Comparison of ENCODE assay signal across 27 mouse cellular contexts in the genomic region with DNA sequence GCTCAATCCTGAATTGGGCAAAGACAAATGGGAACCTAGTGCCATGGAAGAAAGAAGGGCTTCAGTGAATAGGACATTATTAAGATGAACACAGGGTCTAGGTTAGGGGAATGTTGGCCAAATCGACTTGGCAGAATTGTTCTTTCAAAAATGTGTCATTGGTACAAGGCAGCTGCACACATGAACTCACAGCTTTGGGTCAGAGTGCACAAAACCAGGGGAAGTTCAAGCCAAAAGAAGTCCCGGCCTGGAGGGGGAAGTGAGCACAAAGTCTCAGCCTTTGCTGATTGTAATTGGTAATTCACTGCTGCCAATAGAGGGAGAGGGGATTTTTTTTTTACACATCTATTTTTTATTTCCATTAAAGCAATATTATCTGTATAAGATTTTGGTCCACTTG. TPM values are rescaled to one million over a fixed set of nuclear protein-coding genes. Genes with fewer than 3 reads are reported as not detected.
A peak's percentile ranks its signal among the peaks of the same experiment; 100 is the strongest.
DNase-seq lines count a peak whose midpoint lies in the region; ATAC-seq lines count a peak whose summit lies in the region.
"Had no signal": no experiment of that assay in that cellular context is flagged by ENCODE, and none has a peak within 500 bp of the region (broad histone marks: within the 10 kb centered on the region; RNA-seq: fewer than 3 reads in every experiment).

No protein-coding gene starts in this region.

- no peak overlapping the region for H3K4me2 ChIP-seq in midbrain, embryonic 12.5 days (replicated peaks)
- H3K4me2 ChIP-seq in midbrain, embryonic 11.5 days: no peak overlapping the region
- H3K4me2 ChIP-seq in lung, embryonic 16.5 days (ENCODE audit: low read depth, low read length): no peak overlapping the region
- no peak overlapping the region for H3K4me2 ChIP-seq in forebrain, embryonic 11.5 days (ENCODE audit: low read depth, low read length, severe bottlenecking)
- H3K4me2 ChIP-seq: heart, embryonic 11.5 days; intestine, embryonic 15.5 days; liver, embryonic 12.5 days had no signal

- peak overlapping the region; percentile 20; the same call in 1 of the 2 replicates for H3K27ac ChIP-seq in midbrain, embryonic 12.5 days (replicated peaks)
- no peak overlapping the region for H3K27ac ChIP-seq in midbrain, embryonic 11.5 days (ENCODE audit: low read depth, low read length)
- H3K27ac ChIP-seq in lung, embryonic 16.5 days (ENCODE audit: low read length): no peak overlapping the region
- H3K27ac ChIP-seq in forebrain, embryonic 11.5 days (ENCODE audit: low read depth, low read length): no peak overlapping the region
- H3K27ac ChIP-seq: embryonic facial prominence, embryonic 10.5 days; hindbrain, embryonic 10.5 days; intestine, embryonic 15.5 days; layer of hippocampus, adult 2 months; liver, embryonic 12.5 days; macrophage had no signal

- no peak for ATAC-seq in midbrain, embryonic 12.5 days (ENCODE audit: low FRiP score, low read depth)
- no peak for ATAC-seq in midbrain, embryonic 11.5 days (ENCODE audit: low FRiP score)
- ATAC-seq in lung, embryonic 16.5 days (ENCODE audit: low read depth): peak; percentile 84
- no peak for ATAC-seq in forebrain, embryonic 11.5 days (replicated peaks; ENCODE audit: low FRiP score)
- ATAC-seq: forebrain, postnatal 0 days; hindbrain, embryonic 16.5 days; intestine, embryonic 15.5 days; liver, embryonic 12.5 days; midbrain, embryonic 16.5 days had no signal

- H3K27me3 ChIP-seq in midbrain, embryonic 12.5 days: peaks cover 2% of the 10 kb centered on the region; the same call in 1 of the 2 replicates
- H3K27me3 ChIP-seq in midbrain, embryonic 11.5 days (ENCODE audit: control insufficient read depth, insufficient read depth, low read length): no peaks in the 10 kb centered on the region
- H3K27me3 ChIP-seq in lung, embryonic 16.5 days (ENCODE audit: control insufficient read depth, insufficient read depth, low read depth, low read length): no peaks in the 10 kb centered on the region
- no peaks in the 10 kb centered on the region for H3K27me3 ChIP-seq in forebrain, embryonic 11.5 days (ENCODE audit: control insufficient read depth, insufficient read depth, low read length)
- H3K27me3 ChIP-seq: CH12.LX; intestine, embryonic 15.5 days had no signal

- no peak overlapping the region for H3K9ac ChIP-seq in midbrain, embryonic 12.5 days (replicated peaks)
- H3K9ac ChIP-seq in midbrain, embryonic 11.5 days (ENCODE audit: low read length): no peak overlapping the region
- no peak overlapping the region for H3K9ac ChIP-seq in lung, embryonic 16.5 days (ENCODE audit: low read length)
- H3K9ac ChIP-seq in forebrain, embryonic 11.5 days (ENCODE audit: low read length): no peak overlapping the region
- H3K9ac ChIP-seq: forebrain, postnatal 0 days; intestine, embryonic 15.5 days; liver, embryonic 12.5 days had no signal

- no peak for DNase-seq in midbrain, embryonic 11.5 days (ENCODE audit: low spot score, missing footprints)
- DNase-seq in adipocyte (ENCODE audit: low spot score): peak; percentile 59
- peak; percentile 59 to 67 for DNase-seq in lung, postnatal 4 days
- DNase-seq in forebrain, embryonic 11.5 days (ENCODE audit: low spot score): no peak
- DNase-seq in ovary, postnatal 10 days (ENCODE audit: low spot score): no peak
- no peak for DNase-seq in cerebellum, postnatal 4 days (ENCODE audit: low spot score in 2 of 2)
- DNase-seq: adrenal gland, postnatal 10 days; B cell, adult 2 months; cerebellum, adult 8-10 months; forebrain, postnatal 0 days; heart, postnatal 10 days; kidney, adult 9 months; kidney, postnatal 25 days; right cerebral cortex, adult 18-20 months had no signal

- H3K4me1 ChIP-seq in midbrain, embryonic 12.5 days: peaks cover 20% of the 10 kb centered on the region
- H3K4me1 ChIP-seq in midbrain, embryonic 11.5 days (ENCODE audit: control insufficient read depth, insufficient read depth, low read length): no peaks in the 10 kb centered on the region; the same call in 1 of the 2 replicates
- peaks cover 3% of the 10 kb centered on the region; the same call in 1 of the 2 replicates for H3K4me1 ChIP-seq in lung, embryonic 16.5 days (replicated peaks; ENCODE audit: control insufficient read depth, insufficient read depth, low read length)
- peaks cover 5% of the 10 kb centered on the region; the same call in 1 of the 2 replicates for H3K4me1 ChIP-seq in forebrain, embryonic 11.5 days (replicated peaks; ENCODE audit: control insufficient read depth, insufficient read depth, low read length)
- H3K4me1 ChIP-seq: intestine, embryonic 15.5 days had no signal

- 46% methylated on average over 2 of the region's 2 CpGs for WGBS in midbrain, embryonic 12.5 days
- WGBS in midbrain, embryonic 11.5 days: 60% methylated on average over 2 of the region's 2 CpGs
- WGBS in lung, embryonic 16.5 days: 38% methylated on average over 2 of the region's 2 CpGs
- whole genome bisulfite sequencing in forebrain, embryonic 11.5 days: 34% methylated on average over 2 of the region's 2 CpGs

- H3K9me3 ChIP-seq in midbrain, embryonic 12.5 days: no peaks in the 10 kb centered on the region
- no peaks in the 10 kb centered on the region for H3K9me3 ChIP-seq in midbrain, embryonic 11.5 days (ENCODE audit: control insufficient read depth, low read length)
- no peaks in the 10 kb centered on the region for H3K9me3 ChIP-seq in lung, embryonic 16.5 days (ENCODE audit: control insufficient read depth, low read length)
- no peaks in the 10 kb centered on the region for H3K9me3 ChIP-seq in forebrain, embryonic 11.5 days (ENCODE audit: control insufficient read depth, low read length)
- H3K9me3 ChIP-seq: embryonic facial prominence, embryonic 10.5 days; G1E; hindbrain, embryonic 10.5 days; intestine, embryonic 15.5 days; liver, embryonic 12.5 days had no signal

- no peak overlapping the region for H3K4me3 ChIP-seq in midbrain, embryonic 12.5 days
- no peak overlapping the region for H3K4me3 ChIP-seq in midbrain, embryonic 11.5 days (ENCODE audit: low read depth, low read length)
- no peak overlapping the region for H3K4me3 ChIP-seq in lung, embryonic 16.5 days (ENCODE audit: low read length)
- no peak overlapping the region for H3K4me3 ChIP-seq in forebrain, embryonic 11.5 days (ENCODE audit: low read depth, low read length)
- H3K4me3 ChIP-seq: embryonic facial prominence, embryonic 10.5 days; hindbrain, embryonic 10.5 days; intestine, embryonic 15.5 days; layer of hippocampus, adult 2 months; liver, embryonic 12.5 days had no signal

- no peaks in the 10 kb centered on the region for H3K36me3 ChIP-seq in midbrain, embryonic 12.5 days
- no peaks in the 10 kb centered on the region for H3K36me3 ChIP-seq in midbrain, embryonic 11.5 days (ENCODE audit: control insufficient read depth, insufficient read depth, low read length)
- H3K36me3 ChIP-seq in lung, embryonic 16.5 days (ENCODE audit: control insufficient read depth, insufficient read depth, low read length): no peaks in the 10 kb centered on the region
- H3K36me3 ChIP-seq in forebrain, embryonic 11.5 days (ENCODE audit: control insufficient read depth, insufficient read depth, low read length): no peaks in the 10 kb centered on the region
- H3K36me3 ChIP-seq: embryonic facial prominence, embryonic 10.5 days; G1E; hindbrain, embryonic 10.5 days; intestine, embryonic 15.5 days; liver, embryonic 12.5 days had no signal

RNA-seq across cellular contexts. Expression of a gene that starts 57.8 kb away (rescaled TPM):
- 34.1 and 39.9 TPM in 2 replicates for polyA plus RNA-seq in midbrain, embryonic 12.5 days (2016; fragmentation: Nextera tagmentation; extraction: Ambion mirVana)
- 14.4 and 14.7 TPM in 2 replicates for polyA plus RNA-seq in midbrain, embryonic 11.5 days (2014; fragmentation: Nextera tagmentation; extraction: Ambion mirVana)
- 7.5 and 8.0 TPM in 2 replicates for polyA plus RNA-seq in lung, embryonic 16.5 days (2015; fragmentation: Nextera tagmentation; extraction: Ambion mirVana)
- 14.2 and 16.4 TPM in 2 replicates for polyA plus RNA-seq in forebrain, embryonic 11.5 days (2014; fragmentation: Nextera tagmentation; extraction: Ambion mirVana)

Comparison
In these comparisons a context has a peak if more than half of its experiments do, and no peak if none do; other contexts are left out.
1. DNase-seq: peak in adipocyte (single experiment) and lung, postnatal 4 days (2 of 2); none in midbrain, embryonic 11.5 days (single experiment), forebrain, embryonic 11.5 days (single experiment), ovary, postnatal 10 days (single experiment) and cerebellum, postnatal 4 days (0 of 2).